ENCODE assay signal across 23 mouse cellular contexts in genomic region chr15:50153863-50154262, GRCm38 (mm10).
DNase-seq lines count a peak whose midpoint lies in the region; ATAC-seq and TF ChIP-seq lines count a peak whose summit lies in the region.
"Had no signal": no experiment of that assay in that cellular context is flagged by ENCODE, and none has a peak within 500 bp of the region (broad histone marks: within the 10 kb centered on the region; RNA-seq: fewer than 3 reads in every experiment).

No protein-coding gene starts in this region.

- H3ac ChIP-seq in myocyte (ENCODE audit: control insufficient read depth, insufficient read length), result no peak overlapping the region

- H3K79me2 ChIP-seq in myocyte (ENCODE audit: control insufficient read depth, insufficient read depth), result no peaks in the 10 kb centered on the region

- H3K4me1 ChIP-seq in midbrain, embryonic 10.5 days, result no peaks in the 10 kb centered on the region
- H3K4me1 ChIP-seq in intestine, embryonic 15.5 days (replicated peaks), result no peaks in the 10 kb centered on the region
- H3K4me1 ChIP-seq: embryonic facial prominence, embryonic 10.5 days; embryonic facial prominence, embryonic 12.5 days; forebrain, embryonic 13.5 days; forebrain, embryonic 15.5 days had no signal

- WGBS in midbrain, embryonic 10.5 days, result 86% methylated on average over 3 of the region's 3 CpGs
- 69% methylated on average over 3 of the region's 3 CpGs for WGBS in intestine, embryonic 15.5 days

- H3K9ac ChIP-seq in intestine, embryonic 15.5 days, result no peak overlapping the region
- H3K9ac ChIP-seq: embryonic facial prominence, embryonic 12.5 days; forebrain, embryonic 13.5 days; forebrain, embryonic 15.5 days; forebrain, postnatal 0 days had no signal

- TF ChIP-seq POLR2A in myocyte (IDR thresholded peaks at IDR 0.05; ENCODE audit: insufficient read length, low read depth), result no peak

- H3K9me3 ChIP-seq in midbrain, embryonic 10.5 days (replicated peaks), result no peaks in the 10 kb centered on the region
- H3K9me3 ChIP-seq in intestine, embryonic 15.5 days, result no peaks in the 10 kb centered on the region
- H3K9me3 ChIP-seq: embryonic facial prominence, embryonic 10.5 days; embryonic facial prominence, embryonic 12.5 days; forebrain, embryonic 13.5 days; forebrain, embryonic 15.5 days had no signal

- peak; percentile 72; the same call in 1 of the 2 replicates for ATAC-seq in common myeloid progenitor, adult 5-6 weeks (replicated peaks; ENCODE audit: low read depth, poor library complexity, severe bottlenecking)
- ATAC-seq in hematopoietic stem cell, adult 5-6 weeks (replicated peaks in 1 of 2; ENCODE audit: insufficient read depth in 1 of 2, low FRiP score in 2 of 2, low TSS enrichment in 1 of 2, low read depth in 1 of 2, poor library complexity in 2 of 2, severe bottlenecking in 2 of 2), result peak; percentile 69 to 91
- ATAC-seq in intestine, embryonic 15.5 days, result no peak
- ATAC-seq: forebrain, embryonic 13.5 days; forebrain, embryonic 15.5 days; forebrain, postnatal 0 days; Patski had no signal

- H3K27ac ChIP-seq in midbrain, embryonic 10.5 days (replicated peaks), result no peak overlapping the region
- no peak overlapping the region for H3K27ac ChIP-seq in intestine, embryonic 15.5 days
- H3K27ac ChIP-seq: embryonic facial prominence, embryonic 10.5 days; embryonic facial prominence, embryonic 12.5 days; forebrain, embryonic 13.5 days; forebrain, embryonic 15.5 days had no signal

- no peak overlapping the region for H3K4me3 ChIP-seq in myocyte
- H3K4me3 ChIP-seq in midbrain, embryonic 10.5 days, result no peak overlapping the region
- H3K4me3 ChIP-seq in intestine, embryonic 15.5 days (replicated peaks), result no peak overlapping the region
- H3K4me3 ChIP-seq: embryonic facial prominence, embryonic 10.5 days; embryonic facial prominence, embryonic 12.5 days; forebrain, embryonic 13.5 days; forebrain, embryonic 15.5 days had no signal

- peak overlapping the region; percentile 14 for H3K4me2 ChIP-seq in myocyte (ENCODE audit: low read depth)
- no peak overlapping the region for H3K4me2 ChIP-seq in intestine, embryonic 15.5 days (replicated peaks)
- H3K4me2 ChIP-seq: embryonic facial prominence, embryonic 12.5 days; forebrain, embryonic 13.5 days; forebrain, embryonic 15.5 days had no signal

- peak; percentile 17 for DNase-seq in 416B (ENCODE audit: low read depth)
- no peak for DNase-seq in midbrain, embryonic 10.5 days (ENCODE audit: low spot score)
- no peak for DNase-seq in retina, postnatal 1 day
- no peak for DNase-seq in kidney, postnatal 14 days
- DNase-seq: adrenal gland, adult 2 months; adrenal gland, postnatal 10 days; adrenal gland, postnatal 25 days; cerebellum, adult 11 months; cerebellum, adult 18-20 months; cerebellum, adult 8-10 months; cerebellum, adult 9-11 months; cerebellum, postnatal 14 days; cerebellum, postnatal 36 days; forebrain, postnatal 0 days had no signal

- H3K27me3 ChIP-seq in myocyte (ENCODE audit: control insufficient read depth, insufficient read depth, insufficient read length), result no peaks in the 10 kb centered on the region
- no peaks in the 10 kb centered on the region for H3K27me3 ChIP-seq in midbrain, embryonic 10.5 days (ENCODE audit: low read depth, poor library complexity, severe bottlenecking)
- no peaks in the 10 kb centered on the region for H3K27me3 ChIP-seq in intestine, embryonic 15.5 days (replicated peaks)
- H3K27me3 ChIP-seq: embryonic facial prominence, embryonic 12.5 days; forebrain, embryonic 13.5 days; forebrain, embryonic 15.5 days had no signal

- no peaks in the 10 kb centered on the region for H3K36me3 ChIP-seq in myocyte (ENCODE audit: control insufficient read depth, insufficient read depth)
- H3K36me3 ChIP-seq in midbrain, embryonic 10.5 days, result no peaks in the 10 kb centered on the region
- H3K36me3 ChIP-seq in intestine, embryonic 15.5 days, result no peaks in the 10 kb centered on the region
- H3K36me3 ChIP-seq: embryonic facial prominence, embryonic 10.5 days; embryonic facial prominence, embryonic 12.5 days; forebrain, embryonic 15.5 days had no signal

TF ChIP-seq in myocyte, 11 proteins besides CTCF, POLR2A, EP300 and RAD21:
- TF ChIP-seq E2F4 (IDR thresholded peaks at IDR 0.05; ENCODE audit: insufficient read depth) (no peak), CEBPB (IDR thresholded peaks at IDR 0.05; ENCODE audit: insufficient read depth, poor library complexity, severe bottlenecking) (no peak; the same call in 1 of the 2 replicates), USF1 (IDR thresholded peaks at IDR 0.05; ENCODE audit: low read depth) (no peak)
